Mouse (Mus musculus): ENCODE results near the gene Wdr62. TPM values are rescaled to one million over a fixed set of nuclear protein-coding genes. Genes with fewer than 3 reads are reported as not detected.
"Not testable (repeated sequence)": the region's sequence is repeated elsewhere in the genome, so short reads cannot be mapped to it uniquely, and the experiment has no call there.

Wdr62 gene
- polyA plus RNA-seq, 1 experiment from 2014 or later = 8.7 TPM

GRCm38 (mm10) chr7:30237374-30237773 is 42.8 kb downstream of the Wdr62 start:
- WGBS = 84% methylated on average over 3 of the region's 3 CpGs
- H3K9me3 ChIP-seq (ENCODE audit: control insufficient read depth, low read length); H3K27me3 ChIP-seq (ENCODE audit: control insufficient read depth, insufficient read depth, low read length); H3K4me2 ChIP-seq (ENCODE audit: low read length); H3K27ac ChIP-seq (replicated peaks in 1 of 2; ENCODE audit: control insufficient read depth in 1 of 2, insufficient read depth in 1 of 2, low read depth in 2 of 2, low read length in 2 of 2); ATAC-seq (ENCODE audit: insufficient number of reproducible peaks, insufficient read depth, low FRiP score, low read depth); H3K9ac ChIP-seq (ENCODE audit: low read length); H3K4me1 ChIP-seq (ENCODE audit: control insufficient read depth in 2 of 2, insufficient read depth in 2 of 2, low read length in 2 of 2); H3K4me3 ChIP-seq (ENCODE audit: control insufficient read depth in 1 of 2, insufficient read depth in 1 of 2, low read depth in 1 of 2, low read length in 2 of 2): not testable (repeated sequence)
- H3K36me3 ChIP-seq (ENCODE audit: control insufficient read depth, insufficient read depth, low read length) = peaks cover 37% of the 10 kb centered on the region

GRCm38 (mm10) chr7:30235625-30236024 is 44.6 kb downstream of the Wdr62 start, which contains the start of gene Ovol3:
Ovol3 (minus strand) TSS chr7:30235725.
- no peak for ATAC-seq (ENCODE audit: insufficient number of reproducible peaks, insufficient read depth, low FRiP score, low read depth)
- WGBS = 79% methylated on average over 4 of the region's 4 CpGs

GRCm38 (mm10) chr7:30235091-30235490 is 45.1 kb downstream of the Wdr62 start:
- no peaks in the 10 kb centered on the region for H3K27me3 ChIP-seq (ENCODE audit: control insufficient read depth, insufficient read depth, low read length)
- peaks cover 21% of the 10 kb centered on the region for H3K36me3 ChIP-seq (ENCODE audit: control insufficient read depth, insufficient read depth, low read length)
- no peak for ATAC-seq (ENCODE audit: insufficient number of reproducible peaks, insufficient read depth, low FRiP score, low read depth)
- no peaks in the 10 kb centered on the region for H3K9me3 ChIP-seq (ENCODE audit: control insufficient read depth, low read length)
- H3K4me2 ChIP-seq (ENCODE audit: low read length) = no peak overlapping the region
- peaks cover 3 to 10% of the 10 kb centered on the region in 2 experiments; a peak in 3 of 4 replicates for H3K4me1 ChIP-seq (ENCODE audit: control insufficient read depth in 2 of 2, insufficient read depth in 2 of 2, low read length in 2 of 2)
- 84% methylated on average over 8 of the region's 8 CpGs for WGBS
- H3K27ac ChIP-seq (replicated peaks in 1 of 2; ENCODE audit: control insufficient read depth in 1 of 2, insufficient read depth in 1 of 2, low read depth in 2 of 2, low read length in 2 of 2) = no peak overlapping the region
- no peak overlapping the region for H3K4me3 ChIP-seq (ENCODE audit: control insufficient read depth in 1 of 2, insufficient read depth in 1 of 2, low read depth in 1 of 2, low read length in 2 of 2)
- H3K9ac ChIP-seq (ENCODE audit: low read length) = no peak overlapping the region

More at GRCm38 (mm10) chr7:30235625-30236024, 44.6 kb downstream of the Wdr62 start, which contains the start of gene Ovol3:
- Histone ChIP-seq H3K4me3 (ENCODE audit: control insufficient read depth in 1 of 2, insufficient read depth in 1 of 2, low read depth in 1 of 2, low read length in 2 of 2) (no peak within 1 kb of the TSS), H3K4me2 (ENCODE audit: low read length) (no peak within 1 kb of the TSS), H3K36me3 (ENCODE audit: control insufficient read depth, insufficient read depth, low read length) (peaks cover 24% of the 10 kb centered on the region), H3K27me3 (ENCODE audit: control insufficient read depth, insufficient read depth, low read length) (no peaks in the 10 kb centered on the region), H3K4me1 (ENCODE audit: control insufficient read depth in 2 of 2, insufficient read depth in 2 of 2, low read length in 2 of 2) (peaks cover 3 to 9% of the 10 kb centered on the region in 2 experiments; a peak in 3 of 4 replicates), H3K9ac (ENCODE audit: low read length) (no peak within 1 kb of the TSS), H3K27ac (replicated peaks in 1 of 2; ENCODE audit: control insufficient read depth in 1 of 2, insufficient read depth in 1 of 2, low read depth in 2 of 2, low read length in 2 of 2) (no peak within 1 kb of the TSS), H3K9me3 (ENCODE audit: control insufficient read depth, low read length) (no peaks in the 10 kb centered on the region)

- H3K4me1 ChIP-seq (ENCODE audit: control insufficient read depth in 2 of 2, insufficient read depth in 2 of 2, low read length in 2 of 2) = peaks cover 3 to 10% of the 10 kb centered on the region in 2 experiments; a peak in 3 of 4 replicates
- H3K4me2 ChIP-seq (ENCODE audit: low read length) = no peak overlapping the region
- peaks cover 26% of the 10 kb centered on the region for H3K36me3 ChIP-seq (ENCODE audit: control insufficient read depth, insufficient read depth, low read length)
- no peak overlapping the region for H3K27ac ChIP-seq (replicated peaks in 1 of 2; ENCODE audit: control insufficient read depth in 1 of 2, insufficient read depth in 1 of 2, low read depth in 2 of 2, low read length in 2 of 2)
- H3K9me3 ChIP-seq (ENCODE audit: control insufficient read depth, low read length) = no peaks in the 10 kb centered on the region
- no peak for ATAC-seq (ENCODE audit: insufficient number of reproducible peaks, insufficient read depth, low FRiP score, low read depth)
- 91% methylated on average over 15 of the region's 15 CpGs for WGBS
- no peak overlapping the region for H3K9ac ChIP-seq (ENCODE audit: low read length)
- no peak overlapping the region for H3K4me3 ChIP-seq (ENCODE audit: control insufficient read depth in 1 of 2, insufficient read depth in 1 of 2, low read depth in 1 of 2, low read length in 2 of 2)
- H3K27me3 ChIP-seq (ENCODE audit: control insufficient read depth, insufficient read depth, low read length) = no peaks in the 10 kb centered on the region
Measured at GRCm38 (mm10) chr7:30234276-30234858, 45.9 kb downstream of the Wdr62 start.

GRCm38 (mm10) chr7:30233387-30233786 is 46.8 kb downstream of the Wdr62 start:
- H3K27me3 ChIP-seq (ENCODE audit: control insufficient read depth, insufficient read depth, low read length) = no peaks in the 10 kb centered on the region
- no peak overlapping the region for H3K27ac ChIP-seq (replicated peaks in 1 of 2; ENCODE audit: control insufficient read depth in 1 of 2, insufficient read depth in 1 of 2, low read depth in 2 of 2, low read length in 2 of 2)
- WGBS = 84% methylated on average over 20 of the region's 20 CpGs
- H3K9ac ChIP-seq (ENCODE audit: low read length) = no peak overlapping the region
- peaks cover 3 to 10% of the 10 kb centered on the region in 2 experiments; a peak in 3 of 4 replicates for H3K4me1 ChIP-seq (ENCODE audit: control insufficient read depth in 2 of 2, insufficient read depth in 2 of 2, low read length in 2 of 2)
- peak overlapping the region in 1 of 2 experiments; percentile 86; a peak in 1 of 4 replicates for H3K4me3 ChIP-seq (ENCODE audit: control insufficient read depth in 1 of 2, insufficient read depth in 1 of 2, low read depth in 1 of 2, low read length in 2 of 2)
- peak overlapping the region; percentile 92; the same call in 1 of the 2 replicates for H3K4me2 ChIP-seq (ENCODE audit: low read length)
- ATAC-seq (ENCODE audit: insufficient number of reproducible peaks, insufficient read depth, low FRiP score, low read depth) = no peak
- peaks cover 34% of the 10 kb centered on the region for H3K36me3 ChIP-seq (ENCODE audit: control insufficient read depth, insufficient read depth, low read length)
- no peaks in the 10 kb centered on the region for H3K9me3 ChIP-seq (ENCODE audit: control insufficient read depth, low read length)

GRCm38 (mm10) chr7:30232631-30233148 is 47.5 kb downstream of the Wdr62 start:
- Histone ChIP-seq H3K27me3 (ENCODE audit: control insufficient read depth, insufficient read depth, low read length) (no peaks in the 10 kb centered on the region), H3K36me3 (ENCODE audit: control insufficient read depth, insufficient read depth, low read length) (peaks cover 41% of the 10 kb centered on the region), H3K4me2 (ENCODE audit: low read length) (peak overlapping the region; percentile 92), H3K9me3 (ENCODE audit: control insufficient read depth, low read length) (no peaks in the 10 kb centered on the region), H3K9ac (ENCODE audit: low read length) (peak overlapping the region; percentile 88), H3K27ac (replicated peaks in 1 of 2; ENCODE audit: control insufficient read depth in 1 of 2, insufficient read depth in 1 of 2, low read depth in 2 of 2, low read length in 2 of 2) (peak overlapping the region; percentile 66 to 91), H3K4me3 (ENCODE audit: control insufficient read depth in 1 of 2, insufficient read depth in 1 of 2, low read depth in 1 of 2, low read length in 2 of 2) (peak overlapping the region; percentile 79 to 86), H3K4me1 (ENCODE audit: control insufficient read depth in 2 of 2, insufficient read depth in 2 of 2, low read length in 2 of 2) (peaks cover 3 to 10% of the 10 kb centered on the region in 2 experiments; a peak in 3 of 4 replicates)
- WGBS = 4% methylated on average over 24 of the region's 24 CpGs
- no peak; the same call in 1 of the 2 replicates for ATAC-seq (ENCODE audit: insufficient number of reproducible peaks, insufficient read depth, low FRiP score, low read depth)

GRCm38 (mm10) chr7:30231669-30232454 is 48.4 kb downstream of the Wdr62 start, which contains the start of the genes Polr2i and Tbcb:
Polr2i (plus strand) TSS chr7:30231948.
Tbcb (minus strand) TSS chr7:30232272.
- Histone ChIP-seq H3K4me3 (ENCODE audit: control insufficient read depth in 1 of 2, insufficient read depth in 1 of 2, low read depth in 1 of 2, low read length in 2 of 2) (peak within 1 kb of the TSS; percentile 79 to 86), H3K9me3 (ENCODE audit: control insufficient read depth, low read length) (no peaks in the 10 kb centered on the region), H3K27ac (replicated peaks in 1 of 2; ENCODE audit: control insufficient read depth in 1 of 2, insufficient read depth in 1 of 2, low read depth in 2 of 2, low read length in 2 of 2) (peak within 1 kb of the TSS; percentile 91 to 96), H3K4me1 (ENCODE audit: control insufficient read depth in 2 of 2, insufficient read depth in 2 of 2, low read length in 2 of 2) (peaks cover 3 to 10% of the 10 kb centered on the region in 2 experiments; a peak in 3 of 4 replicates), H3K4me2 (ENCODE audit: low read length) (peak within 1 kb of the TSS; percentile 92), H3K9ac (ENCODE audit: low read length) (peak within 1 kb of the TSS; percentile 88), H3K36me3 (ENCODE audit: control insufficient read depth, insufficient read depth, low read length) (peaks cover 48% of the 10 kb centered on the region), H3K27me3 (ENCODE audit: control insufficient read depth, insufficient read depth, low read length) (no peaks in the 10 kb centered on the region)
- under 1% methylated on average over 67 of the region's 67 CpGs for WGBS
- peak; percentile 93 for ATAC-seq (ENCODE audit: insufficient number of reproducible peaks, insufficient read depth, low FRiP score, low read depth)

Measured in heart, embryonic 14.5 days (tissue).